Mouse (Mus musculus) C2C12 (cell line): Measurements from ENCODE around the gene Cyth4.

Source experiments
- CEBPB ChIP-seq: IDR thresholded peaks from one replicate; pipeline ENCODE4 v1.6.1; 2011; ENCODE audit warnings: low read depth, mild to moderate bottlenecking, control low read depth, moderate library complexity
- CTCF ChIP-seq: IDR thresholded peaks from one replicate; pipeline ENCODE4 v1.5.1; 2011; ENCODE audit not compliant: control insufficient read depth, insufficient read depth, insufficient read length
- MYOG ChIP-seq: IDR thresholded peaks from one replicate; pipeline ENCODE4 v1.6.1; 2011; ENCODE audit not compliant: control insufficient read depth, insufficient read length; ENCODE audit errors: extremely low read depth
- USF1 ChIP-seq: IDR thresholded peaks from one replicate; pipeline ENCODE4 v1.6.1; 2011; ENCODE audit warnings: low read depth, mild to moderate bottlenecking, control low read depth, moderate library complexity

GRCm38 (mm10) chr15:78576284-78576810, 20.5 kb upstream of the Cyth4 start:
- TF ChIP-seq CTCF (no peak), MYOG (no peak), CEBPB (no peak), USF1 (no peak)
